Mouse (Mus musculus) ES-E14 (cell line): ENCODE data around the gene Muc3.

Experiments used
- CHD2 ChIP-seq: IDR thresholded peaks from 2 replicates; pipeline ENCODE4 v1.6.1; 2014; ENCODE audit warnings: mild to moderate bottlenecking, low read depth, low read length, inconsistent platforms
- MAFK ChIP-seq: IDR thresholded peaks from 2 replicates; pipeline ENCODE4 v1.6.1; 2014; ENCODE audit warnings: mild to moderate bottlenecking, low read depth, low read length, inconsistent platforms; ENCODE audit not compliant: insufficient read depth

GRCm38 (mm10) chr5:137109941-137110593, 39.1 kb downstream of the Muc3 start:
- TF ChIP-seq CHD2 (no peak), MAFK (no peak)
